Comparison of ENCODE assay signal across 9 mouse cellular contexts in the genomic region with DNA sequence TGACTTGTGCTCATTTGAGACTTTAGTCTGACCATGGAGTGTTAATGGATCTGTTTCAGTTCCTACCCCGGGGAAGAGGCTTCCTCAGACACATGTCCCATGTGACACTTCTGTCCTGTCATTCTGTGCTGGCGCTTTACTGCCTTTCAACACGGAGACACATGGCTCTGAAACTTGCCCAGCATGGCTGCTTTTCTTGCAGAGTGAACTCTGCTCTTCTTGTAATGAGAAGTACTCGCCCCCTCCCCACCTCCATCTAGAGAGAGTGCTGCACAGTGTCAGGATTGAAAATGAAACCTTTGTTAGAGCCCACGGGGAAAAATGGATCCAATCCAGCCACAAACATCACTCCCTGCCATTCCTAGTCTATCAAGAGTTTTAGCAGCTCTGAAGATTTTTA.
A peak's percentile ranks its signal among the peaks of the same experiment; 100 is the strongest.
DNase-seq lines count a peak whose midpoint lies in the region; ATAC-seq and TF ChIP-seq lines count a peak whose summit lies in the region.
"Had no signal": no experiment of that assay in that cellular context is flagged by ENCODE, and none has a peak within 500 bp of the region (broad histone marks: within the 10 kb centered on the region; RNA-seq: fewer than 3 reads in every experiment).

No protein-coding gene starts in this region.

- no peak for ATAC-seq in embryonic facial prominence, embryonic 11.5 days (replicated peaks; ENCODE audit: insufficient number of reproducible peaks, low FRiP score, low TSS enrichment, low read depth)

- peak; percentile 14 for DNase-seq in kidney, adult 2 months
- no peak for DNase-seq in kidney, postnatal 14 days
- DNase-seq in CH12.LX (ENCODE audit: extremely low read depth) = peak; percentile 48
- DNase-seq in embryonic facial prominence, embryonic 11.5 days (ENCODE audit: low spot score) = peak; percentile 27
- peak; percentile 34 for DNase-seq in heart, postnatal 4 days
- no peak for DNase-seq in urinary bladder, postnatal 14 days (ENCODE audit: low spot score)
- DNase-seq in left cerebral cortex, adult 11 months (ENCODE audit: low spot score) = no peak
- DNase-seq in left cerebral cortex, adult 2 months (ENCODE audit: extremely low spot score in 1 of 2, low spot score in 2 of 2) = no peak

- peak overlapping the region; percentile 26; the same call in 1 of the 2 replicates for H3K27ac ChIP-seq in kidney, adult 2 months (ENCODE audit: insufficient read depth, low read depth, low read length)
- H3K27ac ChIP-seq in CH12.LX (ENCODE audit: insufficient read depth, low read depth) = no peak overlapping the region
- H3K27ac ChIP-seq in embryonic facial prominence, embryonic 11.5 days (replicated peaks; ENCODE audit: low read depth, low read length) = no peak overlapping the region
- no peak overlapping the region for H3K27ac ChIP-seq in left cerebral cortex, adult 2 months
- H3K27ac ChIP-seq: liver, embryonic 14.5 days had no signal

- H3K79me2 ChIP-seq in CH12.LX (replicated peaks; ENCODE audit: control insufficient read depth, extremely low read depth, insufficient read depth, poor library complexity, severe bottlenecking) = no peaks in the 10 kb centered on the region

- TF ChIP-seq CTCF in kidney, adult 2 months (conservative IDR thresholded peaks at IDR 0.05; ENCODE audit: insufficient read depth, insufficient read length, low read depth, low read length) = no peak
- TF ChIP-seq CTCF in CH12.LX (conservative IDR thresholded peaks at IDR 0.05 in 1 of 2, IDR thresholded peaks at IDR 0.05 in 1 of 2; ENCODE audit: low read depth in 2 of 2, low read length in 2 of 2) = no peak
- no peak for TF ChIP-seq CTCF in left cerebral cortex, adult 2 months (IDR thresholded peaks at IDR 0.05)

- WGBS in kidney, adult 2 months = 25% methylated on average over 5 of the region's 5 CpGs
- WGBS in embryonic facial prominence, embryonic 11.5 days = 32% methylated on average over 5 of the region's 5 CpGs

- no peaks in the 10 kb centered on the region for H3K27me3 ChIP-seq in kidney, adult 2 months (replicated peaks; ENCODE audit: control insufficient read depth, insufficient read depth, low read length)
- H3K27me3 ChIP-seq in CH12.LX (replicated peaks) = no peaks in the 10 kb centered on the region
- no peaks in the 10 kb centered on the region for H3K27me3 ChIP-seq in embryonic facial prominence, embryonic 11.5 days (ENCODE audit: control insufficient read depth, insufficient read depth, low read length)

- TF ChIP-seq EP300 in CH12.LX (IDR thresholded peaks at IDR 0.05; ENCODE audit: low read length) = peak; percentile 41

- intact Hi-C loops in left cerebral cortex, adult 2 months (cut with DNase I) = no loop called here

- H3K36me3 ChIP-seq in kidney, adult 2 months (ENCODE audit: control insufficient read depth, insufficient read depth, low read length) = no peaks in the 10 kb centered on the region; the same call in 1 of the 2 replicates
- H3K36me3 ChIP-seq in CH12.LX (replicated peaks in 1 of 2; ENCODE audit: control insufficient read depth in 1 of 2, insufficient read depth in 1 of 2, low read length in 1 of 2) = peaks cover 8 to 40% of the 10 kb centered on the region in 2 experiments
- no peaks in the 10 kb centered on the region for H3K36me3 ChIP-seq in embryonic facial prominence, embryonic 11.5 days (replicated peaks; ENCODE audit: control insufficient read depth, insufficient read depth, low read depth, low read length)

- H3K9me3 ChIP-seq in CH12.LX (replicated peaks; ENCODE audit: low read length) = no peaks in the 10 kb centered on the region
- no peaks in the 10 kb centered on the region for H3K9me3 ChIP-seq in embryonic facial prominence, embryonic 11.5 days (replicated peaks; ENCODE audit: control insufficient read depth, low read length)

- peak overlapping the region; percentile 72; the same call in 1 of the 2 replicates for H3K4me2 ChIP-seq in CH12.LX (ENCODE audit: insufficient read depth, low read depth, poor library complexity, severe bottlenecking)
- no peak overlapping the region for H3K4me2 ChIP-seq in embryonic facial prominence, embryonic 11.5 days (ENCODE audit: low read depth, low read length)

- TF ChIP-seq RAD21 in CH12.LX (IDR thresholded peaks at IDR 0.05; ENCODE audit: low read depth, low read length) = no peak

- in situ Hi-C loops in CH12.LX (cut with MboI; ENCODE audit: low pct_ligation_motif_present, low pct_unique_long_range_greater_than_20kb, low sequenced_read_pairs) = loop anchor here (5.0 to 25.0 kb wide), 2 partner anchors 169 to 299 kb away; no protein-coding TSS in a partner anchor

- peak overlapping the region; percentile 4 for H3K9ac ChIP-seq in CH12.LX (ENCODE audit: insufficient read depth, low read depth)
- no peak overlapping the region for H3K9ac ChIP-seq in embryonic facial prominence, embryonic 11.5 days (replicated peaks; ENCODE audit: low read length)
- H3K9ac ChIP-seq: liver, embryonic 14.5 days had no signal

- peaks cover 4% of the 10 kb centered on the region; the same call in 1 of the 2 replicates for H3K4me1 ChIP-seq in kidney, adult 2 months (ENCODE audit: control insufficient read depth, insufficient read depth, low read length)
- H3K4me1 ChIP-seq in CH12.LX (ENCODE audit: control insufficient read depth in 1 of 2, insufficient read depth in 2 of 2) = peaks cover 12 to 46% of the 10 kb centered on the region in 2 experiments
- no peaks in the 10 kb centered on the region for H3K4me1 ChIP-seq in embryonic facial prominence, embryonic 11.5 days (ENCODE audit: control insufficient read depth, insufficient read depth, low read length)

- no peak for TF ChIP-seq POLR2A in kidney, adult 2 months (IDR thresholded peaks at IDR 0.05; ENCODE audit: low read depth, low read length)
- no peak for TF ChIP-seq POLR2A in CH12.LX (IDR thresholded peaks at IDR 0.05; ENCODE audit: low read depth, low read length)

- dilution Hi-C loops in CH12.LX (cut with MboI; ENCODE audit: extremely low pct_ligation_motif_present, extremely low pct_unique_long_range_greater_than_20kb, low sequenced_read_pairs) = no loop called here

- H3K4me3 ChIP-seq in kidney, adult 2 months (ENCODE audit: insufficient read depth, low read depth, low read length) = no peak overlapping the region
- no peak overlapping the region for H3K4me3 ChIP-seq in CH12.LX (replicated peaks in 1 of 3; ENCODE audit: low read depth in 2 of 3, low read length in 2 of 3, poor library complexity in 1 of 3)
- H3K4me3 ChIP-seq in embryonic facial prominence, embryonic 11.5 days (ENCODE audit: low read depth, low read length) = no peak overlapping the region
- H3K4me3 ChIP-seq in left cerebral cortex, adult 2 months = no peak overlapping the region

TF ChIP-seq in CH12.LX, 34 proteins besides CTCF, POLR2A, EP300 and RAD21:
- TF ChIP-seq MYC (IDR thresholded peaks at IDR 0.05; ENCODE audit: low read depth, low read length) (peak; percentile 92), E2F4 (IDR thresholded peaks at IDR 0.05; ENCODE audit: insufficient replicate concordance, low read depth, low read length) (no peak), ZC3H11A (IDR thresholded peaks at IDR 0.05; ENCODE audit: low read depth, low read length) (no peak), USF1 (IDR thresholded peaks at IDR 0.05; ENCODE audit: low read depth, low read length) (peak; percentile 21; the same call in 1 of the 2 replicates), ZNF384 (IDR thresholded peaks at IDR 0.05; ENCODE audit: low read depth, low read length) (no peak), NRF1 (IDR thresholded peaks at IDR 0.05; ENCODE audit: low read depth, low read length) (no peak), PAX5 (IDR thresholded peaks at IDR 0.05; ENCODE audit: low read length) (no peak), HCFC1 (IDR thresholded peaks at IDR 0.05; ENCODE audit: low read depth, low read length) (no peak), SIN3A (IDR thresholded peaks at IDR 0.05; ENCODE audit: low read length) (peak; percentile 63; the same call in 1 of the 2 replicates), MXI1 (IDR thresholded peaks at IDR 0.05; ENCODE audit: low read depth, low read length) (peak; percentile 86), NELFE (IDR thresholded peaks at IDR 0.05; ENCODE audit: low read depth, low read length) (no peak), IRF4 (IDR thresholded peaks at IDR 0.05; ENCODE audit: low read depth, low read length) (peak; percentile 51; the same call in 1 of the 2 replicates), JUND (conservative IDR thresholded peaks at IDR 0.05; ENCODE audit: low read depth, low read length) (no peak), TCF12 (IDR thresholded peaks at IDR 0.05; ENCODE audit: low read depth, low read length) (no peak), ZKSCAN1 (IDR thresholded peaks at IDR 0.05; ENCODE audit: borderline replicate concordance, low read depth, low read length) (no peak), MAZ (IDR thresholded peaks at IDR 0.05; ENCODE audit: low read depth, low read length) (no peak), POLR2AphosphoS2 (IDR thresholded peaks at IDR 0.05; ENCODE audit: low read depth, low read length) (no peak), KAT2A (IDR thresholded peaks at IDR 0.05; ENCODE audit: insufficient replicate concordance, low read length) (no peak), ZMIZ1 (IDR thresholded peaks at IDR 0.05; ENCODE audit: low read depth, low read length) (no peak), CHD2 (IDR thresholded peaks at IDR 0.05; ENCODE audit: low read length) (no peak), MAFK (IDR thresholded peaks at IDR 0.05; ENCODE audit: insufficient replicate concordance, low read length) (no peak), CHD1 (IDR thresholded peaks at IDR 0.05; ENCODE audit: low read depth, low read length) (no peak), RCOR1 (conservative IDR thresholded peaks at IDR 0.05; ENCODE audit: low read depth, low read length) (no peak), SMC3 (IDR thresholded peaks at IDR 0.05; ENCODE audit: low read depth, low read length) (no peak), MAX (IDR thresholded peaks at IDR 0.05; ENCODE audit: low read length) (peak; percentile 90)

Comparison
In these comparisons a context has a peak if more than half of its experiments do, and no peak if none do; other contexts are left out.
1. DNase-seq: peak in kidney, adult 2 months (single experiment), CH12.LX (single experiment), embryonic facial prominence, embryonic 11.5 days (single experiment) and heart, postnatal 4 days (single experiment); none in kidney, postnatal 14 days (single experiment), urinary bladder, postnatal 14 days (single experiment), left cerebral cortex, adult 11 months (single experiment) and left cerebral cortex, adult 2 months (0 of 2).